17 mouse cellular contexts compared by ENCODE assay signal in genomic region chr12:76558206-76558605, GRCm38 (mm10). TPM values are rescaled to one million over a fixed set of nuclear protein-coding genes. Genes with fewer than 3 reads are reported as not detected.
DNase-seq lines count a peak whose midpoint lies in the region; ATAC-seq lines count a peak whose summit lies in the region.
"Had no signal": no experiment of that assay in that cellular context is flagged by ENCODE, and none has a peak within 500 bp of the region (broad histone marks: within the 10 kb centered on the region; RNA-seq: fewer than 3 reads in every experiment).

No protein-coding gene starts in this region.

- no peaks in the 10 kb centered on the region for H3K36me3 ChIP-seq in midbrain, embryonic 15.5 days (replicated peaks)
- H3K36me3 ChIP-seq: neural tube, embryonic 13.5 days had no signal

- H3K4me1 ChIP-seq in midbrain, embryonic 15.5 days, result peaks cover 5% of the 10 kb centered on the region

- peak; percentile 46 to 49 for DNase-seq in cerebellum, adult 18-20 months
- no peak for DNase-seq in cerebellum, postnatal 10 days
- peak; percentile 18 for DNase-seq in thymus, postnatal 25 days
- DNase-seq in thymus, adult 18-20 months, result no peak
- peak; percentile 69 to 89 for DNase-seq in kidney, postnatal 25 days
- no peak for DNase-seq in lung, postnatal 25 days (ENCODE audit: low spot score)
- no peak for DNase-seq in gastrocnemius, adult 18-20 months (ENCODE audit: low spot score)
- DNase-seq: adrenal gland, adult 8-10 months; embryo, embryonic 11 days; heart, adult 18-20 months; layer of hippocampus, postnatal 36 days; midbrain, embryonic 14.5 days had no signal

- no peaks in the 10 kb centered on the region for H3K27me3 ChIP-seq in midbrain, embryonic 15.5 days (replicated peaks)
- H3K27me3 ChIP-seq: limb, embryonic 12.5 days; neural tube, embryonic 13.5 days had no signal

- H3K4me2 ChIP-seq in midbrain, embryonic 15.5 days, result no peak overlapping the region
- H3K4me2 ChIP-seq: limb, embryonic 12.5 days; neural tube, embryonic 13.5 days had no signal

- ATAC-seq in midbrain, embryonic 15.5 days (replicated peaks), result no peak
- ATAC-seq: hindbrain, postnatal 0 days had no signal

- 89% methylated on average over 5 of the region's 5 CpGs for WGBS in midbrain, embryonic 15.5 days

- H3K9me3 ChIP-seq in midbrain, embryonic 15.5 days, result no peaks in the 10 kb centered on the region
- H3K9me3 ChIP-seq: limb, embryonic 12.5 days; neural tube, embryonic 13.5 days had no signal

- no peak overlapping the region for H3K4me3 ChIP-seq in midbrain, embryonic 15.5 days
- H3K4me3 ChIP-seq: limb, embryonic 12.5 days; neural tube, embryonic 13.5 days had no signal

- no peak overlapping the region for H3K27ac ChIP-seq in midbrain, embryonic 15.5 days
- H3K27ac ChIP-seq: hindbrain, postnatal 0 days; limb, embryonic 12.5 days; macrophage; neural tube, embryonic 13.5 days had no signal

- H3K9ac ChIP-seq in midbrain, embryonic 15.5 days, result no peak overlapping the region
- H3K9ac ChIP-seq: limb, embryonic 12.5 days; neural tube, embryonic 13.5 days had no signal

RNA-seq across cellular contexts. Expression of gene Plekhg3, which starts 27.5 kb away (rescaled TPM):
- 1.3 and 1.4 TPM in 2 replicates for polyA plus RNA-seq in midbrain, embryonic 15.5 days (2015; fragmentation: Nextera tagmentation; extraction: Ambion mirVana)
- 1 to 10 TPM; 5.2 to 5.3 TPM for total RNA-seq in gastrocnemius, adult 18-20 months (2021)

Comparison
In these comparisons a context has a peak if more than half of its experiments do, and no peak if none do; other contexts are left out.
1. DNase-seq: peak in cerebellum, adult 18-20 months (2 of 2), thymus, postnatal 25 days (single experiment) and kidney, postnatal 25 days (2 of 2); none in cerebellum, postnatal 10 days (0 of 2), thymus, adult 18-20 months (0 of 2), lung, postnatal 25 days (single experiment) and gastrocnemius, adult 18-20 months (single experiment).